Comparison of ENCODE assay signal across 8 mouse cellular contexts in the genomic region with DNA sequence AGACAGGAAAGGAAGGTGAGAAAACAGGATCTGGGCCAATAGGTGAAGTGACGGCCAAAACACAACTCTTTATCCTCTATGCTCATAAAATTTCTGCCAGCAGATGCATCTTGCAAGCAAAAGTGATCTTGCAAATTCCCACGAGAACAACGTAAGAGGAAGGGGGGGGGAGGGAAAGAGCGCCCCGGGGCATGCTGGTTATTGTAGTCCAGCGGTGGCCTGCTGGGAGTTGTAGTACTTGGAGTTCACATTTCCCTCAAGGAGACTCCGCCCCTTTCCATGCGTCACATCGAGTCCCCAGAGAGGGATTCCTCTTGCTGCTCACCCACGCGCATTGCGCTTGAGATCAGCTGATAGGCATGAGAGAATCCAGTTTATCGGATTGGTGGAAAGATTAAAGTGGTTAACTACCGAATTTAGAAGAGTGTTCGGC. TPM values are rescaled to one million over a fixed set of nuclear protein-coding genes. Genes with fewer than 3 reads are reported as not detected.
DNase-seq lines count a peak whose midpoint lies in the region; ATAC-seq and TF ChIP-seq lines count a peak whose summit lies in the region.

No protein-coding gene starts in this region.

- ATAC-seq in embryonic facial prominence, embryonic 15.5 days (ENCODE audit: insufficient number of reproducible peaks, low FRiP score, low TSS enrichment, low read depth), result peak; percentile 69
- ATAC-seq in limb, embryonic 14.5 days (ENCODE audit: low FRiP score, low read depth), result peak; percentile 78
- ATAC-seq in midbrain, postnatal 0 days (ENCODE audit: low FRiP score), result peak; percentile 81

- peaks cover 2% of the 10 kb centered on the region; the same call in 1 of the 2 replicates for H3K4me1 ChIP-seq in bone marrow, adult 2 months (ENCODE audit: control insufficient read depth, insufficient read depth, low read length)
- H3K4me1 ChIP-seq in embryonic facial prominence, embryonic 15.5 days, result peaks cover 38% of the 10 kb centered on the region
- H3K4me1 ChIP-seq in limb, embryonic 14.5 days (ENCODE audit: control insufficient read depth, insufficient read depth, low read length), result peaks cover 19% of the 10 kb centered on the region
- H3K4me1 ChIP-seq in midbrain, postnatal 0 days (ENCODE audit: insufficient read depth, low read length), result peaks cover 10% of the 10 kb centered on the region

- TF ChIP-seq POLR2A in bone marrow, adult 2 months (IDR thresholded peaks at IDR 0.05; ENCODE audit: borderline replicate concordance, control insufficient read depth, low read depth, low read length), result no peak
- TF ChIP-seq POLR2A in limb, embryonic 14.5 days (IDR thresholded peaks at IDR 0.05; ENCODE audit: borderline replicate concordance, extremely low read depth, insufficient read depth, insufficient read length), result no peak

- H3K4me3 ChIP-seq in bone marrow, adult 2 months (replicated peaks; ENCODE audit: control insufficient read depth, low read depth, low read length), result peak overlapping the region; percentile 5
- H3K4me3 ChIP-seq in embryonic facial prominence, embryonic 15.5 days (replicated peaks), result peak overlapping the region; percentile 39
- H3K4me3 ChIP-seq in limb, embryonic 14.5 days (replicated peaks; ENCODE audit: low read length), result peak overlapping the region; percentile 28
- H3K4me3 ChIP-seq in midbrain, postnatal 0 days (ENCODE audit: low read depth, low read length), result peak overlapping the region; percentile 22

- H3K27ac ChIP-seq in bone marrow, adult 2 months (ENCODE audit: control insufficient read depth, insufficient read depth, low read depth, low read length, poor library complexity), result no peak overlapping the region
- H3K27ac ChIP-seq in embryonic facial prominence, embryonic 15.5 days (replicated peaks), result peak overlapping the region; percentile 83
- 0 out of 2 replicates have a peak overlapping the region, but pooled peaks have one; percentile 64 for H3K27ac ChIP-seq in limb, embryonic 14.5 days (replicated peaks; ENCODE audit: low read depth, low read length)
- H3K27ac ChIP-seq in midbrain, postnatal 0 days (ENCODE audit: low read depth, low read length), result peak overlapping the region; percentile 79

- H3K9ac ChIP-seq in embryonic facial prominence, embryonic 15.5 days, result no peak overlapping the region
- H3K9ac ChIP-seq in limb, embryonic 14.5 days (ENCODE audit: low read depth, low read length, severe bottlenecking), result 0 out of 2 replicates have a peak overlapping the region, but pooled peaks have one; percentile 1
- peak overlapping the region; percentile 51 for H3K9ac ChIP-seq in midbrain, postnatal 0 days (replicated peaks; ENCODE audit: low read length, poor library complexity, severe bottlenecking)

- H3K4me2 ChIP-seq in embryonic facial prominence, embryonic 15.5 days (replicated peaks), result peak overlapping the region; percentile 59
- H3K4me2 ChIP-seq in limb, embryonic 14.5 days (replicated peaks; ENCODE audit: low read depth, low read length, severe bottlenecking), result peak overlapping the region; percentile 44
- H3K4me2 ChIP-seq in midbrain, postnatal 0 days (ENCODE audit: low read depth, low read length, poor library complexity, severe bottlenecking), result peak overlapping the region; percentile 51

- no peaks in the 10 kb centered on the region for H3K36me3 ChIP-seq in embryonic facial prominence, embryonic 15.5 days
- no peaks in the 10 kb centered on the region for H3K36me3 ChIP-seq in limb, embryonic 14.5 days (ENCODE audit: control insufficient read depth, insufficient read depth, low read length)
- no peaks in the 10 kb centered on the region for H3K36me3 ChIP-seq in midbrain, postnatal 0 days (ENCODE audit: insufficient read depth, low read length)

- DNase-seq in 416B (ENCODE audit: low read depth), result peak; percentile 100
- peak; percentile 97 for DNase-seq in heart, adult 8-10 months (ENCODE audit: low spot score)
- DNase-seq in kidney, adult 9 months, result peak; percentile 98
- DNase-seq in limb, embryonic 14.5 days (ENCODE audit: low spot score), result peak; percentile 100
- peak; percentile 100 for DNase-seq in midbrain, postnatal 0 days (ENCODE audit: low spot score)
- DNase-seq in spleen, postnatal 14 days (ENCODE audit: low spot score in 2 of 2), result peak; percentile 87 to 92

- no peak for TF ChIP-seq CTCF in bone marrow, adult 2 months (IDR thresholded peaks at IDR 0.05; ENCODE audit: control insufficient read depth, insufficient read depth, low read length)
- TF ChIP-seq CTCF in midbrain, postnatal 0 days (IDR thresholded peaks at IDR 0.05), result no peak

- WGBS in bone marrow, adult 2 months, result under 1% methylated on average over 15 of the region's 15 CpGs
- WGBS in embryonic facial prominence, embryonic 15.5 days, result under 1% methylated on average over 15 of the region's 15 CpGs
- under 1% methylated on average over 14 of the region's 15 CpGs for WGBS in limb, embryonic 14.5 days
- under 1% methylated on average over 15 of the region's 15 CpGs for WGBS in midbrain, postnatal 0 days

- no peaks in the 10 kb centered on the region for H3K27me3 ChIP-seq in embryonic facial prominence, embryonic 15.5 days
- H3K27me3 ChIP-seq in limb, embryonic 14.5 days (ENCODE audit: control insufficient read depth, insufficient read depth, low read length), result no peaks in the 10 kb centered on the region
- no peaks in the 10 kb centered on the region for H3K27me3 ChIP-seq in midbrain, postnatal 0 days (ENCODE audit: insufficient read depth, low read length)

- no peaks in the 10 kb centered on the region for H3K9me3 ChIP-seq in embryonic facial prominence, embryonic 15.5 days (replicated peaks)
- H3K9me3 ChIP-seq in limb, embryonic 14.5 days (ENCODE audit: control insufficient read depth, low read length), result no peaks in the 10 kb centered on the region
- H3K9me3 ChIP-seq in midbrain, postnatal 0 days (ENCODE audit: low read length), result no peaks in the 10 kb centered on the region

RNA-seq across cellular contexts. Expression of a gene that starts 2.5 kb away (rescaled TPM):
- 73.5 and 124 TPM in 2 replicates for polyA plus RNA-seq in bone marrow, adult 2 months (2011; ENCODE audit: insufficient read depth, insufficient read length, low replicate concordance, missing spikeins)
- 292 and 294 TPM in 2 replicates for polyA plus RNA-seq in embryonic facial prominence, embryonic 15.5 days (2015; fragmentation: Nextera tagmentation; extraction: Ambion mirVana)
- 100 to 1,000 TPM; 120 to 152 (median 139) TPM for total RNA-seq in heart, adult 8-10 months (2022)
- polyA plus RNA-seq in limb, embryonic 14.5 days (2012; rRNA removed), result 137 and 158 TPM in 2 replicates
- 269 and 270 TPM in 2 replicates for polyA plus RNA-seq in limb, embryonic 14.5 days (2014; fragmentation: Nextera tagmentation; extraction: Ambion mirVana)
- total RNA-seq in midbrain, postnatal 0 days (2014; rRNA removed), result 191 and 233 TPM in 2 replicates
- polyA plus RNA-seq in midbrain, postnatal 0 days (2015; fragmentation: Nextera tagmentation; extraction: Ambion mirVana), result 402 and 414 TPM in 2 replicates

RNA-seq across cellular contexts. Expression of a gene that starts 26.9 kb away (rescaled TPM):
- not detected in 2 replicates for polyA plus RNA-seq in bone marrow, adult 2 months (2011; ENCODE audit: insufficient read depth, insufficient read length, low replicate concordance, missing spikeins)
- 6.1 and 10.0 TPM in 2 replicates for polyA plus RNA-seq in embryonic facial prominence, embryonic 15.5 days (2015; fragmentation: Nextera tagmentation; extraction: Ambion mirVana)
- total RNA-seq in heart, adult 8-10 months (2022), result 10 to 100 TPM; 15.3 to 19.4 (median 18.2) TPM
- polyA plus RNA-seq in limb, embryonic 14.5 days (2012; rRNA removed), result 6.1 and 11.0 TPM in 2 replicates
- 7.5 and 16.3 TPM in 2 replicates for polyA plus RNA-seq in limb, embryonic 14.5 days (2014; fragmentation: Nextera tagmentation; extraction: Ambion mirVana)
- total RNA-seq in midbrain, postnatal 0 days (2014; rRNA removed), result not detected in 2 replicates
- 11.2 and 12.0 TPM in 2 replicates for polyA plus RNA-seq in midbrain, postnatal 0 days (2015; fragmentation: Nextera tagmentation; extraction: Ambion mirVana)

RNA-seq across cellular contexts. Expression of a gene that starts 54.4 kb away (rescaled TPM):
- polyA plus RNA-seq in bone marrow, adult 2 months (2011; ENCODE audit: insufficient read depth, insufficient read length, low replicate concordance, missing spikeins), result 13.0 and 19.5 TPM in 2 replicates
- 41.9 and 42.0 TPM in 2 replicates for polyA plus RNA-seq in embryonic facial prominence, embryonic 15.5 days (2015; fragmentation: Nextera tagmentation; extraction: Ambion mirVana)
- 100 to 1,000 TPM in 1 of 4 experiments, 10 to 100 TPM in 3; 55.1 to 104 (median 84.0) TPM for total RNA-seq in heart, adult 8-10 months (2022)
- 29.7 and 36.0 TPM in 2 replicates for polyA plus RNA-seq in limb, embryonic 14.5 days (2012; rRNA removed)
- polyA plus RNA-seq in limb, embryonic 14.5 days (2014; fragmentation: Nextera tagmentation; extraction: Ambion mirVana), result 20.6 and 27.4 TPM in 2 replicates
- 5.8 and 8.0 TPM in 2 replicates for total RNA-seq in midbrain, postnatal 0 days (2014; rRNA removed)
- 4.4 and 5.4 TPM in 2 replicates for polyA plus RNA-seq in midbrain, postnatal 0 days (2015; fragmentation: Nextera tagmentation; extraction: Ambion mirVana)

RNA-seq across cellular contexts. Expression of a gene that starts 55.3 kb away (rescaled TPM):
- polyA plus RNA-seq in bone marrow, adult 2 months (2011; ENCODE audit: insufficient read depth, insufficient read length, low replicate concordance, missing spikeins), result 20.8 and 36.2 TPM in 2 replicates
- polyA plus RNA-seq in embryonic facial prominence, embryonic 15.5 days (2015; fragmentation: Nextera tagmentation; extraction: Ambion mirVana), result 43.7 and 44.3 TPM in 2 replicates
- total RNA-seq in heart, adult 8-10 months (2022), result 10 to 100 TPM; 22.6 to 26.6 (median 23.4) TPM
- 58.9 and 76.0 TPM in 2 replicates for polyA plus RNA-seq in limb, embryonic 14.5 days (2012; rRNA removed)
- 37.2 and 39.3 TPM in 2 replicates for polyA plus RNA-seq in limb, embryonic 14.5 days (2014; fragmentation: Nextera tagmentation; extraction: Ambion mirVana)
- 45.5 and 65.9 TPM in 2 replicates for total RNA-seq in midbrain, postnatal 0 days (2014; rRNA removed)
- 33.5 and 35.3 TPM in 2 replicates for polyA plus RNA-seq in midbrain, postnatal 0 days (2015; fragmentation: Nextera tagmentation; extraction: Ambion mirVana)
